Mouse (Mus musculus) testis, postnatal 14 days (tissue): ENCODE measurements at regions not wholly inside any gene's neighbourhood (a gene's known extent, or its start where the extent isn't known, plus 50 kb on each side); places are given as distances from the start of the nearest gene placed in this dataset.

Experiments used
- DNase-seq: peaks from one replicate; pipeline ENCODE4 v3.0.0; 2021; ENCODE audit warnings: low spot score

- no peak for DNase-seq
These were observed 120.0 kb downstream of the Dact1 start for GRCm38 (mm10) chr12:71429561-71430200.

GRCm38 (mm10) chr12:71430331-71430730 lies 120.6 kb downstream of the Dact1 start:
- DNase-seq, result no peak

GRCm38 (mm10) chr12:71431116-71431515 lies 121.4 kb downstream of the Dact1 start:
- no peak for DNase-seq

GRCm38 (mm10) chr12:71433549-71434200 lies 124.0 kb downstream of the Dact1 start:
- DNase-seq, result no peak

- no peak for DNase-seq
These were observed 128.6 kb downstream of the Dact1 start for GRCm38 (mm10) chr12:71438254-71438653.

- DNase-seq, result no peak
These were observed 131.2 kb downstream of the Dact1 start for GRCm38 (mm10) chr12:71440863-71441262.

- DNase-seq, result no peak
These were observed 131.6 kb downstream of the Dact1 start for GRCm38 (mm10) chr12:71441272-71441671.

GRCm38 (mm10) chr12:71446177-71446891 lies 136.7 kb downstream of the Dact1 start:
- no peak for DNase-seq

GRCm38 (mm10) chr12:71446892-71447268 lies 137.2 kb downstream of the Dact1 start:
- DNase-seq, result no peak

GRCm38 (mm10) chr12:71449032-71449431 lies 139.3 kb downstream of the Dact1 start:
- no peak for DNase-seq

- no peak for DNase-seq
These were observed 140.4 kb downstream of the Dact1 start for GRCm38 (mm10) chr12:71450128-71450527.

GRCm38 (mm10) chr12:71450680-71451463 lies 141.2 kb downstream of the Dact1 start:
- no peak for DNase-seq

- DNase-seq, result no peak
These were observed 147.2 kb downstream of the Dact1 start for GRCm38 (mm10) chr12:71456900-71457299.

GRCm38 (mm10) chr12:71458559-71459176 lies 149.0 kb downstream of the Dact1 start:
- no peak for DNase-seq

GRCm38 (mm10) chr12:71460643-71461042 lies 151.0 kb downstream of the Dact1 start:
- no peak for DNase-seq

- no peak for DNase-seq
These were observed 158.1 kb downstream of the Dact1 start for GRCm38 (mm10) chr12:71467820-71468219.

- no peak for DNase-seq
These were observed 158.6 kb downstream of the Dact1 start for GRCm38 (mm10) chr12:71468324-71468723.

GRCm38 (mm10) chr12:71470983-71471715 lies 161.5 kb downstream of the Dact1 start:
- no peak for DNase-seq

- DNase-seq, result no peak
These were observed 162.0 kb downstream of the Dact1 start for GRCm38 (mm10) chr12:71471720-71472119.

GRCm38 (mm10) chr12:71476238-71476637 lies 166.6 kb downstream of the Dact1 start:
- DNase-seq, result no peak

- no peak for DNase-seq
These were observed 168.0 kb downstream of the Dact1 start for GRCm38 (mm10) chr12:71477691-71478090.
